ENCODE assay signal across 16 mouse cellular contexts in the genomic region with DNA sequence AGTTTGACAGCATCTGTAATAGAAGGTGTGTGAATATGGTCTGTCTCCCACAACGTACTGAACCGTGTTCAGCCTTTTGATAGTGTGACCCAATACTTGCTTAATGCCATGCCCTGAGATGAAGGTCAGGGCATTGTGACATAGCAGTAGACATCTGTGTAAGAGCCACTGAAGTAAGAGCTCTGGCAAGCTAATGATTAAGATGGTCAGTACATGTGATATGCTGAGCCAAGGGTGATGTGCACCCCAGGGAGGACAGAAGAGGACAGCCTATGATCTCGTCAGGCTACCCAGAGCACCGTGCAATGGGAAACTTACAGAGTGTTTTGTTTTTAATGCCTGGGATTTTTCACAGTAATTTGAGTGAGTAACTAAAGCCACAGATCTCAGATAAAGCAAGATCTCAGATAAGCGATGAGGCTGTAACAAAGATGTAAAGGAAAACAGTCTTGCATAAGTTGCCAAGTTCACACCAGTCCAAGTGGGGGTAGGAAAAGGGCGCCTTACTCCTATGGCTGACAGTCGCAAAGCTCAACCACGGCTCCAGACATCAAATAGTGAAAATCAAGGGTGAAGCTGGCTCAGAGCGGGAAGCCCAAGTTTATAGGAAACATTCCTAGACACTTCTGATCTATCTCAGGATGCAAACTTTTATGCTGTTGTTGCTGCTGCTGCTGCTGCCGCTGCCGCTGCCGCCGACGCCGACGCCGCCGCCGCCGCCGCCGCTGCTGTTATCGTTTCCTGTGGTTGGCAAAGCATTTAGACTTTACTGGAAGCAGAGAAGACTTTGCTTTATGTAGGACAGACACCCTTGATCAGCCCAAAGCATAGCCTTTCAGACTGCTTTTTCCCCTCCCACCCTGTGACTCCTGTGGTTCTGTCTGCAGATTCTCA.
A peak's percentile ranks its signal among the peaks of the same experiment; 100 is the strongest.
DNase-seq lines count a peak whose midpoint lies in the region; ATAC-seq and TF ChIP-seq lines count a peak whose summit lies in the region.
"Had no signal": no experiment of that assay in that cellular context is flagged by ENCODE, and none has a peak within 500 bp of the region (broad histone marks: within the 10 kb centered on the region; RNA-seq: fewer than 3 reads in every experiment).

No protein-coding gene starts in this region.

- no peaks in the 10 kb centered on the region for H3K36me3 ChIP-seq in thymus, adult 2 months (ENCODE audit: control insufficient read depth, insufficient read depth, low read length)
- H3K36me3 ChIP-seq in ES-Bruce4 (ENCODE audit: control insufficient read depth, insufficient read depth, low read length, poor library complexity, severe bottlenecking), result no peaks in the 10 kb centered on the region
- H3K36me3 ChIP-seq: heart, embryonic 13.5 days; hindbrain, embryonic 10.5 days; limb, embryonic 15.5 days had no signal

- TF ChIP-seq EP300 in ES-Bruce4 (IDR thresholded peaks at IDR 0.05; ENCODE audit: insufficient read depth, low read depth, low read length), result no peak

- 0 out of 2 replicates have a peak, but pooled peaks have one; percentile 13 for ATAC-seq in monocyte, adult 5-6 weeks (replicated peaks; ENCODE audit: insufficient number of reproducible peaks, low FRiP score, low TSS enrichment, poor library complexity, severe bottlenecking)

- TF ChIP-seq CTCF in thymus, adult 2 months (IDR thresholded peaks at IDR 0.05; ENCODE audit: borderline replicate concordance, control insufficient read depth, extremely low read depth, insufficient read depth, low read length, poor library complexity), result no peak
- TF ChIP-seq CTCF in ES-Bruce4 (IDR thresholded peaks at IDR 0.05; ENCODE audit: low read depth, low read length), result no peak

- H3K9ac ChIP-seq in ES-Bruce4 (ENCODE audit: low read depth, poor library complexity, severe bottlenecking), result peak overlapping the region; percentile 60
- H3K9ac ChIP-seq: heart, embryonic 13.5 days; limb, embryonic 15.5 days had no signal

- H3K4me1 ChIP-seq in thymus, adult 2 months (replicated peaks; ENCODE audit: control insufficient read depth, insufficient read depth, low read length), result peaks cover 14% of the 10 kb centered on the region
- H3K4me1 ChIP-seq in ES-Bruce4 (ENCODE audit: control insufficient read depth, insufficient read depth, low read length), result no peaks in the 10 kb centered on the region
- H3K4me1 ChIP-seq: heart, embryonic 13.5 days; hindbrain, embryonic 10.5 days; limb, embryonic 15.5 days had no signal

- TF ChIP-seq POLR2A in thymus, adult 2 months (IDR thresholded peaks at IDR 0.05; ENCODE audit: control insufficient read depth, extremely low read depth, insufficient read depth, low read length, poor library complexity), result no peak
- TF ChIP-seq POLR2A in ES-Bruce4 (IDR thresholded peaks at IDR 0.05; ENCODE audit: insufficient read depth, low read length), result no peak

- 70% methylated on average over 23 of the region's 23 CpGs for WGBS in thymus, adult 2 months

- peak overlapping the region; percentile 48 for H3K27ac ChIP-seq in thymus, adult 2 months (ENCODE audit: control insufficient read depth, insufficient read depth, low read length)
- H3K27ac ChIP-seq in ES-Bruce4 (ENCODE audit: insufficient read depth, low read length), result no peak overlapping the region
- H3K27ac ChIP-seq: heart, embryonic 13.5 days; hindbrain, embryonic 10.5 days; limb, embryonic 15.5 days had no signal

- DNase-seq in thymus, adult 2 months, result no peak
- no peak for DNase-seq in thymus, postnatal 10 days (ENCODE audit: low spot score in 2 of 2)
- DNase-seq in adrenal gland, postnatal 14 days, result peak; percentile 49
- DNase-seq in ovary, adult 18-20 months (ENCODE audit: low spot score), result no peak
- DNase-seq in gastrocnemius, postnatal 4 days (ENCODE audit: low spot score in 2 of 2), result no peak
- DNase-seq in kidney, postnatal 10 days, result no peak
- DNase-seq: cerebellum, adult 11-12 months; gastrocnemius, postnatal 25 days; kidney, postnatal 14 days; retina, postnatal 1 day had no signal

- no peaks in the 10 kb centered on the region for H3K9me3 ChIP-seq in ES-Bruce4 (replicated peaks; ENCODE audit: control insufficient read depth, insufficient read depth, low read length, poor library complexity, severe bottlenecking)
- H3K9me3 ChIP-seq: hindbrain, embryonic 10.5 days; limb, embryonic 15.5 days had no signal

- H3K27me3 ChIP-seq in thymus, adult 2 months (ENCODE audit: control insufficient read depth, insufficient read depth, low read length), result no peaks in the 10 kb centered on the region
- no peaks in the 10 kb centered on the region for H3K27me3 ChIP-seq in ES-Bruce4 (ENCODE audit: control insufficient read depth, insufficient read depth, low read length, poor library complexity, severe bottlenecking)
- H3K27me3 ChIP-seq: CH12.LX; heart, embryonic 13.5 days; limb, embryonic 15.5 days had no signal

- H3K4me3 ChIP-seq in thymus, adult 2 months (ENCODE audit: control insufficient read depth, insufficient read depth, low read length), result no peak overlapping the region
- H3K4me3 ChIP-seq in ES-Bruce4 (ENCODE audit: low read depth, low read length), result peak overlapping the region; percentile 47
- H3K4me3 ChIP-seq: heart, embryonic 13.5 days; hindbrain, embryonic 10.5 days; limb, embryonic 15.5 days had no signal
